8 mouse cellular contexts compared by ENCODE assay signal in the genomic region with DNA sequence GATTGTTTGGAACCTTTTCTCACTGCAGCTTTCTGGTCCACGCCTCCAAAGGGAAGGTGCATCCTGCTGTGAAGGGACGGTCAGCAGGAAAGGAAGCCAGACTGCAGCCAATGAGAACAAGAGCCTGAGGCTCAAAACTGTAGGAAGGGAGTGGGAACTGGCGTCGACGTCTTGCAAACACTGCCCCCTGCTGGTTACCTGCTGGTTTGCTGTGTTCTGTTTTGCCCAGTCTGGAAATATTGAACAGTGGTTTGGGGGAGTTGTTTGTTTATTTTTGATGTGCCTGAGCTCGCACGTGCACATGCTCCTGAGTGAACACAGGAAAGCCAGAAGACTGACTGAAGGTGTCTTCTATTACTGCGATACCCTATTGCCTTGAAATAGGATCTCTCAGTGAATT. TPM values are rescaled to one million over a fixed set of nuclear protein-coding genes. Genes with fewer than 3 reads are reported as not detected.
DNase-seq lines count a peak whose midpoint lies in the region; ATAC-seq and TF ChIP-seq lines count a peak whose summit lies in the region.

No protein-coding gene starts in this region.

- TF ChIP-seq EP300 in heart, adult 2 months (IDR thresholded peaks at IDR 0.05; ENCODE audit: insufficient read depth, low read depth, low read length), result peak; percentile 85
- no peak for TF ChIP-seq EP300 in liver, embryonic 14.5 days (IDR thresholded peaks at IDR 0.05; ENCODE audit: low read depth)
- no peak for TF ChIP-seq EP300 in stomach, postnatal 0 days (optimal IDR thresholded peaks at IDR 0.05)

- no peaks in the 10 kb centered on the region for H3K4me1 ChIP-seq in liver, embryonic 12.5 days
- H3K4me1 ChIP-seq in heart, adult 2 months (ENCODE audit: control insufficient read depth, insufficient read depth, low read length), result no peaks in the 10 kb centered on the region
- no peaks in the 10 kb centered on the region for H3K4me1 ChIP-seq in kidney, postnatal 0 days (replicated peaks; ENCODE audit: insufficient read depth, low read length)
- H3K4me1 ChIP-seq in liver, embryonic 14.5 days (replicated peaks; ENCODE audit: control insufficient read depth in 2 of 2, insufficient read depth in 2 of 2, low read length in 1 of 2), result peaks cover 0 to 5% of the 10 kb centered on the region in 2 experiments; a peak in 1 of 4 replicates
- no peaks in the 10 kb centered on the region for H3K4me1 ChIP-seq in neural tube, embryonic 13.5 days (replicated peaks)
- H3K4me1 ChIP-seq in stomach, postnatal 0 days (replicated peaks; ENCODE audit: control insufficient read depth, insufficient read depth), result no peaks in the 10 kb centered on the region

- no peak; the same call in 1 of the 2 replicates for TF ChIP-seq CTCF in heart, adult 2 months (IDR thresholded peaks at IDR 0.05)
- peak; percentile 91 for TF ChIP-seq CTCF in kidney, postnatal 0 days (IDR thresholded peaks at IDR 0.05; ENCODE audit: low read depth)
- TF ChIP-seq CTCF in liver, embryonic 14.5 days (IDR thresholded peaks at IDR 0.05; ENCODE audit: low read depth), result peak; percentile 87
- peak; percentile 93 for TF ChIP-seq CTCF in stomach, postnatal 0 days (IDR thresholded peaks at IDR 0.05; ENCODE audit: low read depth)

- no peaks in the 10 kb centered on the region for H3K27me3 ChIP-seq in liver, embryonic 12.5 days (replicated peaks)
- no peaks in the 10 kb centered on the region for H3K27me3 ChIP-seq in heart, adult 2 months (ENCODE audit: control insufficient read depth, insufficient read depth, low read length)
- H3K27me3 ChIP-seq in kidney, postnatal 0 days (ENCODE audit: insufficient read depth, low read length), result no peaks in the 10 kb centered on the region
- no peaks in the 10 kb centered on the region for H3K27me3 ChIP-seq in liver, embryonic 14.5 days (ENCODE audit: control insufficient read depth, insufficient read depth, low read length)
- H3K27me3 ChIP-seq in neural tube, embryonic 13.5 days, result no peaks in the 10 kb centered on the region
- no peaks in the 10 kb centered on the region for H3K27me3 ChIP-seq in stomach, postnatal 0 days (ENCODE audit: control insufficient read depth, insufficient read depth, low read length)

- H3K9me3 ChIP-seq in liver, embryonic 12.5 days (replicated peaks), result no peaks in the 10 kb centered on the region
- no peaks in the 10 kb centered on the region for H3K9me3 ChIP-seq in kidney, postnatal 0 days (replicated peaks; ENCODE audit: low read length)
- H3K9me3 ChIP-seq in liver, embryonic 14.5 days (ENCODE audit: control insufficient read depth, low read length), result no peaks in the 10 kb centered on the region
- H3K9me3 ChIP-seq in neural tube, embryonic 13.5 days, result no peaks in the 10 kb centered on the region
- H3K9me3 ChIP-seq in stomach, postnatal 0 days (ENCODE audit: control insufficient read depth, low read length), result no peaks in the 10 kb centered on the region

- H3K9ac ChIP-seq in liver, embryonic 12.5 days, result no peak overlapping the region
- H3K9ac ChIP-seq in heart, adult 2 months (ENCODE audit: low read depth, low read length), result no peak overlapping the region
- no peak overlapping the region for H3K9ac ChIP-seq in kidney, postnatal 0 days (ENCODE audit: low read depth, low read length)
- H3K9ac ChIP-seq in liver, embryonic 14.5 days (replicated peaks), result no peak overlapping the region
- H3K9ac ChIP-seq in neural tube, embryonic 13.5 days, result no peak overlapping the region
- H3K9ac ChIP-seq in stomach, postnatal 0 days (ENCODE audit: low read length), result no peak overlapping the region

- intact Hi-C loops in heart, adult 2 months (cut with DNase I), result loop anchor here (1.0 to 5.0 kb wide), 4 partner anchors 26 to 595 kb away; a partner anchor contains a TSS

- DNase-seq in liver, result peak; percentile 73
- DNase-seq in embryo, embryonic 11 days, result peak; percentile 87
- DNase-seq in heart, adult 2 months, result peak; percentile 82 to 85
- DNase-seq in kidney, postnatal 0 days (ENCODE audit: low spot score), result peak; percentile 91
- DNase-seq in liver, embryonic 14.5 days (ENCODE audit: low read depth in 3 of 3, low spot score in 3 of 3), result peak; percentile 4 to 18 (median 16)
- peak; percentile 76 for DNase-seq in stomach, postnatal 0 days (ENCODE audit: low spot score)

- ATAC-seq in liver, embryonic 12.5 days, result no peak
- ATAC-seq in kidney, postnatal 0 days (replicated peaks; ENCODE audit: low FRiP score, low read depth), result peak; percentile 71
- ATAC-seq in liver, embryonic 14.5 days (ENCODE audit: insufficient read depth), result no peak
- peak; percentile 43; the same call in 1 of the 2 replicates for ATAC-seq in neural tube, embryonic 13.5 days (ENCODE audit: low read depth)
- peak; percentile 72; the same call in 1 of the 2 replicates for ATAC-seq in stomach, postnatal 0 days (ENCODE audit: low FRiP score, low TSS enrichment)

- H3K36me3 ChIP-seq in liver, embryonic 12.5 days, result no peaks in the 10 kb centered on the region
- no peaks in the 10 kb centered on the region for H3K36me3 ChIP-seq in heart, adult 2 months (ENCODE audit: control insufficient read depth, insufficient read depth, low read length)
- no peaks in the 10 kb centered on the region for H3K36me3 ChIP-seq in kidney, postnatal 0 days (ENCODE audit: insufficient read depth, low read length)
- H3K36me3 ChIP-seq in liver, embryonic 14.5 days (replicated peaks; ENCODE audit: control insufficient read depth, insufficient read depth, low read depth), result no peaks in the 10 kb centered on the region
- H3K36me3 ChIP-seq in neural tube, embryonic 13.5 days, result no peaks in the 10 kb centered on the region
- H3K36me3 ChIP-seq in stomach, postnatal 0 days (ENCODE audit: control insufficient read depth, insufficient read depth, low read length), result no peaks in the 10 kb centered on the region

- H3K79me2 ChIP-seq in heart, adult 2 months (replicated peaks; ENCODE audit: control insufficient read depth, insufficient read depth, low read length), result no peaks in the 10 kb centered on the region

- H3K4me2 ChIP-seq in liver, embryonic 12.5 days, result no peak overlapping the region
- no peak overlapping the region for H3K4me2 ChIP-seq in kidney, postnatal 0 days (ENCODE audit: low read length)
- no peak overlapping the region for H3K4me2 ChIP-seq in liver, embryonic 14.5 days (ENCODE audit: low read depth)
- H3K4me2 ChIP-seq in neural tube, embryonic 13.5 days, result 0 out of 2 replicates have a peak overlapping the region, but pooled peaks have one; percentile 4
- H3K4me2 ChIP-seq in stomach, postnatal 0 days (replicated peaks; ENCODE audit: low read depth), result no peak overlapping the region

- no peak overlapping the region for H3K27ac ChIP-seq in liver, embryonic 12.5 days
- H3K27ac ChIP-seq in heart, adult 2 months, result peak overlapping the region; percentile 53; the same call in 1 of the 2 replicates
- no peak overlapping the region for H3K27ac ChIP-seq in kidney, postnatal 0 days
- H3K27ac ChIP-seq in liver, embryonic 14.5 days, result no peak overlapping the region
- no peak overlapping the region for H3K27ac ChIP-seq in neural tube, embryonic 13.5 days (replicated peaks)
- H3K27ac ChIP-seq in stomach, postnatal 0 days (replicated peaks), result no peak overlapping the region

- no peak overlapping the region for H3K4me3 ChIP-seq in liver, embryonic 12.5 days
- H3K4me3 ChIP-seq in heart, adult 2 months, result no peak overlapping the region
- no peak overlapping the region for H3K4me3 ChIP-seq in kidney, postnatal 0 days (replicated peaks; ENCODE audit: low read depth, low read length)
- H3K4me3 ChIP-seq in liver, embryonic 14.5 days (ENCODE audit: insufficient read depth in 1 of 2, low read depth in 2 of 2, low read length in 2 of 2), result no peak overlapping the region
- no peak overlapping the region for H3K4me3 ChIP-seq in neural tube, embryonic 13.5 days
- no peak overlapping the region for H3K4me3 ChIP-seq in stomach, postnatal 0 days (ENCODE audit: low read depth, low read length)

- TF ChIP-seq POLR2A in heart, adult 2 months (IDR thresholded peaks at IDR 0.05; ENCODE audit: insufficient read depth, low read depth, low read length), result no peak

- WGBS in liver, embryonic 12.5 days (ENCODE audit: insufficient replicate concordance), result 7% methylated on average over 8 of the region's 8 CpGs
- WGBS in heart, adult 2 months, result 6% methylated on average over 8 of the region's 8 CpGs
- 6% methylated on average over 8 of the region's 8 CpGs for WGBS in kidney, postnatal 0 days
- 5% methylated on average over 8 of the region's 8 CpGs for WGBS in liver, embryonic 14.5 days (ENCODE audit: insufficient replicate concordance)
- 12% methylated on average over 8 of the region's 8 CpGs for WGBS in neural tube, embryonic 13.5 days
- 8% methylated on average over 8 of the region's 8 CpGs for WGBS in stomach, postnatal 0 days

RNA-seq across cellular contexts. Expression of a gene that starts 1.4 kb away (rescaled TPM):
- not detected in 2 replicates for polyA plus RNA-seq in liver, embryonic 12.5 days (2016; fragmentation: Nextera tagmentation; extraction: Ambion mirVana)
- 1 to 10 TPM; 1.0 to 1.5 TPM for total RNA-seq in heart, adult 2 months (2021)
- 3.0 and 4.8 TPM in 2 replicates for polyA plus RNA-seq in heart, adult 2 months (2012; rRNA removed)
- 0.13 and 0.17 TPM in 2 replicates for polyA plus RNA-seq in kidney, postnatal 0 days (2015; fragmentation: Nextera tagmentation; extraction: Ambion mirVana)
- polyA plus RNA-seq in liver, embryonic 14.5 days (2012; rRNA removed), result 0.05 and 0.06 TPM in 2 replicates
- not detected in 2 replicates for polyA plus RNA-seq in liver, embryonic 14.5 days (2014; fragmentation: Nextera tagmentation; extraction: Ambion mirVana)
- polyA plus RNA-seq in neural tube, embryonic 13.5 days (2015; fragmentation: Nextera tagmentation; extraction: Ambion mirVana), result not detected in 2 replicates
- 0.07 and 0.10 TPM in 2 replicates for polyA plus RNA-seq in stomach, postnatal 0 days (2015; fragmentation: Nextera tagmentation; extraction: Ambion mirVana)

RNA-seq across cellular contexts. Expression of a gene that starts 26.0 kb away (rescaled TPM):
- polyA plus RNA-seq in liver, embryonic 12.5 days (2016; fragmentation: Nextera tagmentation; extraction: Ambion mirVana), result 3.0 and 3.7 TPM in 2 replicates
- 1 to 10 TPM; 4.6 to 5.1 TPM for total RNA-seq in heart, adult 2 months (2021)
- polyA plus RNA-seq in heart, adult 2 months (2012; rRNA removed), result 6.2 and 6.6 TPM in 2 replicates
- polyA plus RNA-seq in kidney, postnatal 0 days (2015; fragmentation: Nextera tagmentation; extraction: Ambion mirVana), result 26.4 and 32.2 TPM in 2 replicates
- 1.8 and 1.9 TPM in 2 replicates for polyA plus RNA-seq in liver, embryonic 14.5 days (2012; rRNA removed)
- 2.1 and 2.7 TPM in 2 replicates for polyA plus RNA-seq in liver, embryonic 14.5 days (2014; fragmentation: Nextera tagmentation; extraction: Ambion mirVana)
- 2.0 TPM in 2 replicates for polyA plus RNA-seq in neural tube, embryonic 13.5 days (2015; fragmentation: Nextera tagmentation; extraction: Ambion mirVana)
- 5.4 and 6.1 TPM in 2 replicates for polyA plus RNA-seq in stomach, postnatal 0 days (2015; fragmentation: Nextera tagmentation; extraction: Ambion mirVana)

RNA-seq across cellular contexts. Expression of a gene that starts 33.2 kb away (rescaled TPM):
- 10.9 and 11.9 TPM in 2 replicates for polyA plus RNA-seq in liver, embryonic 12.5 days (2016; fragmentation: Nextera tagmentation; extraction: Ambion mirVana)
- total RNA-seq in heart, adult 2 months (2021), result 1 to 10 TPM; 8.9 to 9.4 TPM
- 5.9 and 6.6 TPM in 2 replicates for polyA plus RNA-seq in heart, adult 2 months (2012; rRNA removed)
- polyA plus RNA-seq in kidney, postnatal 0 days (2015; fragmentation: Nextera tagmentation; extraction: Ambion mirVana), result 26.8 and 29.7 TPM in 2 replicates
- polyA plus RNA-seq in liver, embryonic 14.5 days (2012; rRNA removed), result 1.1 and 1.8 TPM in 2 replicates
- polyA plus RNA-seq in liver, embryonic 14.5 days (2014; fragmentation: Nextera tagmentation; extraction: Ambion mirVana), result 3.2 and 5.5 TPM in 2 replicates
- 8.6 and 8.7 TPM in 2 replicates for polyA plus RNA-seq in neural tube, embryonic 13.5 days (2015; fragmentation: Nextera tagmentation; extraction: Ambion mirVana)
- 7.2 and 7.8 TPM in 2 replicates for polyA plus RNA-seq in stomach, postnatal 0 days (2015; fragmentation: Nextera tagmentation; extraction: Ambion mirVana)

RNA-seq across cellular contexts. Expression of a gene that starts 53.6 kb away (rescaled TPM):
- polyA plus RNA-seq in liver, embryonic 12.5 days (2016; fragmentation: Nextera tagmentation; extraction: Ambion mirVana), result 0.10 and 0.18 TPM in 2 replicates
- total RNA-seq in heart, adult 2 months (2021), result under 1 TPM in 1 of 2 experiments, not detected in 1; 0.77 TPM
- polyA plus RNA-seq in heart, adult 2 months (2012; rRNA removed), result 0.29 and 0.70 TPM in 2 replicates
- 0.10 and 0.14 TPM in 2 replicates for polyA plus RNA-seq in kidney, postnatal 0 days (2015; fragmentation: Nextera tagmentation; extraction: Ambion mirVana)
- 0.06 TPM in 1 of 2 replicates, not detected in the other for polyA plus RNA-seq in liver, embryonic 14.5 days (2012; rRNA removed)
- polyA plus RNA-seq in liver, embryonic 14.5 days (2014; fragmentation: Nextera tagmentation; extraction: Ambion mirVana), result 0.10 TPM in 1 of 2 replicates, not detected in the other
- not detected in 2 replicates for polyA plus RNA-seq in neural tube, embryonic 13.5 days (2015; fragmentation: Nextera tagmentation; extraction: Ambion mirVana)
- polyA plus RNA-seq in stomach, postnatal 0 days (2015; fragmentation: Nextera tagmentation; extraction: Ambion mirVana), result not detected in 2 replicates

RNA-seq across cellular contexts. Expression of a gene that starts 53.6 kb away (rescaled TPM):
- 0.75 and 1.2 TPM in 2 replicates for polyA plus RNA-seq in liver, embryonic 12.5 days (2016; fragmentation: Nextera tagmentation; extraction: Ambion mirVana)
- total RNA-seq in heart, adult 2 months (2021), result 1 to 10 TPM; 3.4 to 5.6 TPM
- not detected in 2 replicates for polyA plus RNA-seq in heart, adult 2 months (2012; rRNA removed)
- 2.7 and 3.2 TPM in 2 replicates for polyA plus RNA-seq in kidney, postnatal 0 days (2015; fragmentation: Nextera tagmentation; extraction: Ambion mirVana)
- 0.39 TPM in 1 of 2 replicates, not detected in the other for polyA plus RNA-seq in liver, embryonic 14.5 days (2012; rRNA removed)
- polyA plus RNA-seq in liver, embryonic 14.5 days (2014; fragmentation: Nextera tagmentation; extraction: Ambion mirVana), result 0.48 and 1.0 TPM in 2 replicates
- 0.95 TPM in 1 of 2 replicates, not detected in the other for polyA plus RNA-seq in neural tube, embryonic 13.5 days (2015; fragmentation: Nextera tagmentation; extraction: Ambion mirVana)
- polyA plus RNA-seq in stomach, postnatal 0 days (2015; fragmentation: Nextera tagmentation; extraction: Ambion mirVana), result 0.59 TPM in 1 of 2 replicates, not detected in the other

Comparison
In these comparisons a context has a peak if more than half of its experiments do, and no peak if none do; other contexts are left out.
1. DNase-seq: peak in every context shown above with its lines; median percentile 91 in kidney, postnatal 0 days; 87 in embryo, embryonic 11 days; 84 in heart, adult 2 months; 76 in stomach, postnatal 0 days; 73 in liver; 16 in liver, embryonic 14.5 days.
2. ATAC-seq: peak in kidney, postnatal 0 days (single experiment), neural tube, embryonic 13.5 days (single experiment) and stomach, postnatal 0 days (single experiment); none in liver, embryonic 12.5 days (single experiment) and liver, embryonic 14.5 days (single experiment).